Mouse (Mus musculus) adrenal gland, postnatal 14 days (tissue): ENCODE measurements around the gene Nkpd1. TPM values are rescaled to one million over a fixed set of nuclear protein-coding genes. Genes with fewer than 3 reads are reported as not detected.
"Not testable (repeated sequence)": the region's sequence is repeated elsewhere in the genome, so short reads cannot be mapped to it uniquely, and the experiment has no call there.

Experiments used
- DNase-seq: peaks from one replicate; pipeline ENCODE4 v3.0.0; 2021; ENCODE audit warnings: mixed read lengths
- total RNA-seq: library from RNA; stranded (reverse); gene quantifications from 2 replicates; pipeline ENCODE4 v1.2.3, GENCODE M21; 2021

The Nkpd1 gene
- total RNA-seq, 1 experiment from 2014 or later, result 0.15 TPM

DNA sequence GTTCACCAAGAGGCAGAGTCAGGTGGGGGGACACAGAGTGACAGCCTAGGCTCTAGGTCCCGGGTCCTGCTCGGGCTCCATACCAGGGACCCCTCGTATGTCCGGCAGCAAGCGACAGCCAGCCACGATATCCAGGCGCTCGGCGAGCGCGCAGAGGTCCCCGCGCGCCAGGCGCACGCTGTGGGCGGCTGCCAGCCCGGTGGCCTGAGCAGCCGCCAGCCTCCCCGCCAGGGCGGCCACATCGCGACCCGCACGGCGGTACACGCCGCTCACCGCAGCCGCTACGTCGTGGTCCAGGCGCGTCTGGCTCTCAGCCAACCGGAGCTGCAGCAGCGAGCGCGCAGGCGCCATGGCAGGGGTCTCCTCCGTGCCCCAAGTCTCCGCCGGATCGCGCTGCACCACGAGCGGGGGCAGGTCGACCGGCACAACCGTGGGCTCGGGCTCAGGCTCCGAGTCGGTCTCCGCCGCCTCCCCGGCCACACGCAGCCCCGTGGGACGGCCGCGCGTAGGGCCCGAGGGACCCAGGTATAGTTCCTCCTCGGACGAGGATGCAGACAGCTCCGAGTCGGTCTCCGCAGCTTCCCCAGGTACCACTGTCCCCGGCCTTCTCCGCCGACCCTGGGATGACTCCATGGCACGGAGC, 10.5 kb upstream of the Nkpd1 start:
- peak; percentile 76 for DNase-seq

DNA sequence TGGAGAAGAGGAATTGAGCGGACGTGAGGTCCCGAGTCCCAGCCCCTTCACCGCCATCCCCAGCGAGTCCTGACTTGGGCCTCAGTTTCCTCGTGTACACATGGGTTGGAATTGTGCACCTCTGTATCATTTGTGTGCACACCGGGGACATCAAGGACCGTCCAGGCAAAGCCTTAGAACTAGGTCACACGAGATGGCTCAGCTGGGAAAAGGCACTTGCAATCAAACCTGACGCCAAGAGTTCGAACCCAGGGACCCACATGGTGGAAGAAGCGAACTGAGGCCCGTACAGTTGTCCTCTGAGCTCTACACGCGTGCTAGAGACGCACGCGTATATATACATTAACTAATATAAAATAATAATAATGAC, 10.0 kb upstream of the Nkpd1 start:
- DNase-seq, result no peak

DNA sequence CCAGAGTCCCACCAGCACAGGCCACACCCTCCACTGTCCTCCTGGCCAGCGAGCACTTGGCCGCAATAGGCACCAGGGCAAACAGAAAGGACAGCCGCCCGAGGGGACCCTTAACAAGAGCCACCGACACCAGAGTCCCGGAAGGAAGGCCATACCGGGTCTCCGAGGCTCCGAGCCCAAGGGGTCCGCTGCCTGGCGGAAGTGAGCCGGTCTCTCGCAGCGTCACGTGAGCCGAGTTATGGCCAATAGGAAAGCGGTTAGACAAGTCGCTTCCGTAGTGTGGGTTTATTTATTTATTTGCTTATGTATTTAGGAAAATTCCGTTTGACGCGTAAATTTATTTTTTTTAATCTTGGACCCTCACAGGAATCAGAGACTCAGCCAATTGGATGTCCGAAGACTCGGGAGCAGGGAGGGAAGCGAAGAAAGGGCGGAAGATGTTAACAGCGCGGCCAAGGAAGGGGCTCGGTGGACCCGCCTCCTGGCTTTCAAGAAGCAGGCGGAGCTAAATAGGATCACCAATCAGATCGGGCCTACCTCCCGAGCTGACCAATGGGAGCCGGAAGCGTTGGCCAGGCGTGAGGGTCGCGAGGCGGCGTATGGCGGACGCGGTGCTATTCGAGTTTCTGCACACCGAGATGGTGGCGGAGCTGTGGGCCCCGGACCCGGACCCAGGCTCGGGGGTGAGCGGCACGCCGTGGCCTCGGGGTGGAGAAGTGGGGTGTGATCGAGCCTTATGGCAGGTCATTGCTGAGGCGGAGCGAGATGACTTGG, 9.3 kb upstream of the Nkpd1 start, which contains the start of the genes Bloc1s3 and Trappc6a:
Gene Bloc1s3 (minus strand): TSS at position 218 of the 774 bp plus-strand sequence.
Gene Trappc6a (plus strand): TSS at position 246 of the 774 bp plus-strand sequence.
- DNase-seq, result peak; percentile 95

DNA sequence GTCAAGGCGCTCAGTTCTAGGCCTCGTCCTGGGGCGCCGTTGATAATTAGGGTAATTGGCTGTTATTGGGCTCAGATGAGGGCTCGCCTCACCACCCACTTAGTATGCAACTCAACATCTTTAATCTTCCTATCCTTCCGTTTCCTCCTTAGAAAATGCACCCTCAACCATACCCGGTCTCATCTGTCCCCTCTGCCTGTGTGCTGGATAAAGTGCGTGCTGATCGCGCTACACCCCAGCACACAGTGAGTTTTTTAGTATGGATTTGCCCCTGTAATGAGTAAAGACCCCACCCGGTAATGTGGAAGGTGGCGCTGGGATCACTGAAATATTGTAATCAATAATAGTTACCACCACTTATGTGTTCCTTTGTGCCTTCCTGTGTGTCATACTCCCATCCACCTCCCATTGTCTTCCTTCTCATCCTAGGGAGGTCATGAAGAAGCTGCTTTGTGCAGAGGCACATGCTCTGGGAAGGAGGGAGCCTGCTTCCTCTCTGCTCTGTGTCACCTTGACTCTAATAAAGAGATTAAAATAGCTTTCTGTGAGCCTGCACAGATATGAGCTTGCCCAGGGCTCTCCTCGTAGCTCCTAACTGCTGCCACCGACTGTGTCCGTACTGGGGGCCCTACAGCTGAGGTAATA, 8.6 kb upstream of the Nkpd1 start:
- DNase-seq, result no peak

DNA sequence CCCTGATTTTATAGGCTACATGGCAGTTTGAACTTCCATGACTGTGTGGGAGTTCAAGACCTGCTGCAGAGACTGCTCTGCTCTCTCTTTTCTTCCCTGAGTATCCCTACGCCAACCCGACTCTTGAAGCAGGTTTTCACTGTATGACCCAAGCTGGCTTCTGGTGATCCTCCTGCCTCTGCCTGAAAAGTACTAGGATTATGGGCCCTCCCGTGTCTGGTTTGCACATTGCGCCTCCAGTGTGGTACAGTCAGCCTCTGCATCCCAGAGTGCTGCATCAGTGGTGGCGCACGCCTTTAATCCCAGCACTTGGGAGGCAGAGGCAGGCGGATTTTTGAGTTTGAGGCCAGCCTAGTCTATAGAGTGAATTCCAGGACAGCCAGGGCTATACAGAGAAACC, 7.9 kb upstream of the Nkpd1 start:
- no peak for DNase-seq

DNA sequence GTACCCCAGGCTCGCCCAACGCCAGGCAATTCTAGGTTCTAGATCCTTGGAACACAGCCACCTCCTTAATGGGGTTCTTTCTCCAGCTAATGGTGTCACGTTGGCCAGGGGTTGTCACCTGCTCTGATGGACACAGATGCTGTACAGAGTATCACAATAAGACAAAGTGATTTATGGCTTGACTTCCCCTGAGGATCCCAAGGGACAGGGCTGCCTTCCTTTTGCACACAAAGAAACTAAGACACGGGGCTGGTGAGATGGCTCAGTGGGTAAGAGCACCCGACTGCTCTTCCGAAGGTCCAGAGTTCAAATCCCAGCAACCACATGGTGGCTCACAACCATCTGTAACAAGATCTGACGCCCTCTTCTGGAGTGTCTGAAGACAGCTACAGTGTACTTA, 5.7 kb upstream of the Nkpd1 start:
- not testable (repeated sequence) for DNase-seq

DNA sequence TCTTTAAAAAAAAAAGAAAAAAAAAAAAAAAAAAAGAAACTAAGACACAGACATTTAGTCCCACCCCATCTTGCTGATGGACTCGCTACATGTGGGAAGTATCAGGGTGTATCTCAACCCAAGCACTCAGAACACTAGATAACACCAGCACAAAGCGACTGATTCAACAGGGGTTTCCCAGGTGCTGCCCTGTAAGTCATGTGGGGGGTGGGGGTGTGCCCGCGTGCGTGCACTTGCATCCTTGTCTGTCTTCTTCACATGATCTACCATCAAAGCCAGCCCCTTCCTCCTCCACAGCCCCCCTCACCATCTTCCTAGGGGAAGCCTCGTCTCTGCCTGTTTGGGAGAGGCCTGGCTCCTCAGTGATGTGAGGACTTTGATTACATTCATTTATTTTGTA, 5.3 kb upstream of the Nkpd1 start:
- DNase-seq, result no peak

DNA sequence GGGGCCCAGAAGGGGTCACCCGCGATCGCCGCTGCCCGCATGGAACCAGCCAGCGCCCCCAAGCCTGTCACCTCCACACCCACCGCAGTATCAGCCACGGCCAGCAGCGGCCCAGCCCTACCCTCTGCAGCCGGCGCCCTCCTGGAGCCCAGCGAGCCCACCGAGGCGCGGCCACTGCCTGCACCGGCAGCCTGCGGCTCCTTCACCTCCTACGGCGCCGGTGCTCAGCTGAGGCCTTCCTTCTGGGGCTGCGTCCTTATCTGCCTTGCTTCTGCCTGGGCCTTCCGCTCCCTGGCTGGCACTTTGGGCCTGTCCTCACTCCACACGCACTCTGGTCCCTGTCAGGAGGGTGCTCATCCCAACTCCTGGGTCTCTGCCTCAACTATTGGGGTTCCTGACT, 2.4 kb downstream of the Nkpd1 start:
- DNase-seq, result no peak

DNA sequence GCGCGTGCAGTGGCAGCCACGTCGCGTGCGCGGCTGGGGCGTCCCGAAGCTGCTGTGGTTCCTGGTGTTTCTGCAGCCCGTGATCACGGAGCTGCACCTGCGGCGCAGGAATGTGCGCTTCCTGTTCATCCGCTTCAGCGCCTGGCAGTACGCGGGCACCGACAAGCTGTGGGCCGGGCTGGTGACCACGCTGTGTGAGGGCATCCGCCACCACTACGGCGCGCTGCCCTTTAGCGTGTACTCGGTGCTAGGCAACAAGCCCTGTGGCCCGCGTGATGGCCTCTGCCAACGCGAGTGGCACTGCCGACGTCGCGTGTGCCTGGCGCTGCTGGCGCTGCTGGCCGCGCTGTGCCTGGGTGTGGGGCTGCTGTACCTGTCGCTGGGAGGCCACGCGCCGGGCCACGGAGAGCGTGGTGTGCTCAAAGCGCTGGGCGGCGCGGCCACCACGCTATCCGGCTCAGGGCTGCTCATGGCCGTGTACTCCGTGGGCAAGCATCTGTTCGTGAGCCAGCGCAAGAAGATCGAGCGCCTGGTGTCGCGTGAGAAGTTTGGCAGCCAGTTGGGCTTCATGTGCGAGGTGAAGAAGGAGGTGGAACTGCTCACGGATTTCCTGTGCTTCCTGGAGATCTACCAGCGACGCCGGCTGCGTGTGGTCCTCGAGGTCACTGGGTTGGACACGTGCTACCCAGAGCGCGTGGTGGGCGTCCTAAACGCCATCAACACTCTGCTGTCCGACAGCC, 5.5 kb downstream of the Nkpd1 start:
- DNase-seq, result peak; percentile 50

DNA sequence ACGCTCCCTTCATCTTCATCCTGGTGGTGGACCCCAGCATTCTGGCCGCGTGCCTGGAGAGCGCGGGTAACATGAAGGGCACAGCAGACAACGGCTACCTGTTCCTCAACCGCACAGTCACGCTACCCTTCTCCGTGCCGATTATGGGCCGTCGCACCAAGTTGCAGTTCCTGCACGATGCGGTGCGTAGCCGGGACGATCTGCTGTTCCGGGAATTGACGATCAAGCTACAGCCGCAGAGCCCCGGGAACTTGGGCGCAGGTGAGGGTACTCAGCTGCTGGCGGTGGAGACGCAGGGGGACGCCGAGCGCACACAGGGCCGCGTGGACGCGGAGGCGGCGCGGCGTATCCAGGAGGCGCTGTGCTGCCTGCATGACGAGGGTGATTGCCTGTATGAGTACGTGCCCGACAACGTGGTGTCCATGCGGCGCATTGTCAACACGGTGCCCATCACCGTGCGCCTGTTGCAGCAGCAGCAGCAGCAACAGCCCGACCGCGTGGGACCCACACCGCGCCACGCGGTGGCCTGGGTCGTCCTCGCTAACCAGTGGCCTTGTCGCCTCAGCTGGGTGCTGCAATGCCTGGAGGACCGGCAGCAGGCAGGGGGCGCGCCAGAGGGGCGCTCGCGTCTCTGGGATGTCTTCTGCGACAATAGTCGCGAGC, 6.2 kb downstream of the Nkpd1 start:
- peak; percentile 72 for DNase-seq

DNA sequence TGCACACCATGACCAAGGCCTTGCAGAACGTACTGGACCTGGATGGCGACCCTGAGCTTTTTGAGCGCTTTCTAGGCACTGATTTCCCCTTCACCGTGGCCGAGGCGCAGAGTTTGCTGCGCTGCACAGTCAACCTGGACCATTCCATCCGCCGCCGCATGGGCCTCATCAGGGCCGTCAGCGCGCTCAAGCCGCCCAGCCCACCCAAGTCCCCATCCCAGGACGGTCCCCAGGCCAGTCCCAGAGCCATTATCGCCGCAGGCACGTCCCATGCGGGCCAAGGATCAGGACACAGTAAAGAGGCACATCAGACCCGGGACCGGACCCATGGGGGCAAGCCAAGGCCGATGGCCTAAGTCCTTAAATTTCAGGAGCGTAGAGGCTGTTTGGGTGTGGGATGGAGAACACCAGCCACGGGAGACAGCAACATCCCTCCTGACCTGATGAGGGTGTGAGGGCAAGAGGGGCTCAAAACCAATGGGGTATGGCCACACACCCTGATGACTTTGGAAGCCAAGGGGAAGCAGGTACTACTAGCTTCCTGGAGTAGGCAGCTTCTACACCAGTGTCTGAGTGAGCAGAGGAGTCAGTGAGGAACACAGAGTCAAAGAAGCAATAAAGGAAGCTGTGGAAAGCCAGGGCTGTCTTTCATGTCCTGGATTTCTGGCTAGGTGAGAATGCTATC, 6.9 kb downstream of the Nkpd1 start:
- DNase-seq, result no peak

DNA sequence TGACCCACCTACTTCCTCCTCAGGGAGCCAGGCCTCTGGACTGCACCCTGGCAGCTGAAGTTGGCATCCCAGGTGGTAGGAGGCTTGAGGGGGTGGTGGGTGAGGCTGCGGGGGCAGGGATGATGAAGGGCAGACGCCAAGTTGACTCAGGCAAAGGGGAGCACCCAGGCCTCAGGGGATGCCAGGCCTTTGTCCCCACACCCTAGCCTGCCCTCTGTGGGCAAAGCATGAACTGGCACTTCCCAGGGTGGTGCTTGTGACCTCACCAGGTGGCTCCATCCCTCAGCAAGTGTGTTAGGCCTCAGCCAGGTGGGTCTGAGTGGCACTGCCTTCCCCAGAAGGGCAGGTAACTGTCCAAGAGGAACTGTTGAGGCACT, 7.5 kb downstream of the Nkpd1 start:
- no peak for DNase-seq

DNA sequence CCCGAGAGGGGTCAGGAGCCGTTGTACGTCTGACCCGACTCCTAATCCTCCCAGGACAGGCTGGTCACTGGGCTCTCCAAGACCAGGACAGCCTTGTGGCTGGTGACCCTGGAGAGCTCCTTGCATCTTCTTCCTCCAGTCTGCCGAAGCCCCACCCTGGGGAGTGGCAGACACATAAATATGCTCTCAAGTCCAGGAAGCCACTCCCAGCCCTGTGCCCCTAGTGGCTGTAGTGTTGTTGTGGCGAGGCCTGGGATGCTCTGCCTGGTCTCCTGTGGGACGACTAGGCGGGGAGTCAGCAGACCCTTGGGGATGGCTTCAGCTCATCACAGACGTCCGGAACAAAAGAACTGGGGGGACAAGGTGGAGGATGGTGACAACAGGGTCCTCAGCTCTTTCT, 13.4 kb downstream of the Nkpd1 start:
- no peak for DNase-seq

DNA sequence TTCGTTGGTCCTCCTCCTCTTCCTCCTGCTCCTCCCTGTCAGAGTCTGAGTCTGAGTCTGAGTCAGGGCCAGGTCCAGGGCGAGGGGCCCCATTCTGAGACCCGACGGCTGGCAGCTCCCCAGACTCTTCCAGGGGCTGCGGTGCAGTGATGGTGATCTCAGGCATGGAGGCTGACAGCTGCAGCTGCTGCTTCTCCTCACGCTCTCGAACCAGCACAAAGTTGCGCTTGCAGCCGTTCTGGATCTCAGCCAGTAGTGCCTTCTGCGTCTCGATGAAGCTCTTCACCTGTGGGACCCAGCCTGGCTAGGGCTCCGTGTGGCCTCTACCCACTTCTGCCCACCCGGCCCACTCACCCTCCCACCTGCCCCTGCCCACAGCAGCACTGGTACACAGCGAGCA, 14.6 kb downstream of the Nkpd1 start:
- no peak for DNase-seq

DNA sequence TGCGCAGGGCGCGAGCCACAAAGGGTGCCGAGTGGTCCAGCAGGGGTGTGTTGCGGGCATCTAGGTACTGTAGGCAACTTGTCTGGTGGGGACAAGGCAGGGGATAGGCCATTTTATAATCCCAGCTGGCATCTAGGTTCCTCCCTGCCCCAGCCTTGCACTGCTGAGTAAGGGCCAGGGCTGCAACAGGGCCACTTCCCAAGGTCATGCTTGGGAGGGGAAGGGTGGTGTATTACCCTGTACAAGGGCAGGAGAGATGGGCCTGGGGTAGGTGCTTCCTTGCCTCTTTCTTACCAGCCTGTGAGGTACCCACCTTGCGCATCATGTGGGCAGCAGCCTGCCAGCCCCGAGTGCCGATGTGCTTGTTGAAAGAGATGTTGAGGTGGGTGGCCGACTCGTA, 17.0 kb downstream of the Nkpd1 start:
- no peak for DNase-seq

DNA sequence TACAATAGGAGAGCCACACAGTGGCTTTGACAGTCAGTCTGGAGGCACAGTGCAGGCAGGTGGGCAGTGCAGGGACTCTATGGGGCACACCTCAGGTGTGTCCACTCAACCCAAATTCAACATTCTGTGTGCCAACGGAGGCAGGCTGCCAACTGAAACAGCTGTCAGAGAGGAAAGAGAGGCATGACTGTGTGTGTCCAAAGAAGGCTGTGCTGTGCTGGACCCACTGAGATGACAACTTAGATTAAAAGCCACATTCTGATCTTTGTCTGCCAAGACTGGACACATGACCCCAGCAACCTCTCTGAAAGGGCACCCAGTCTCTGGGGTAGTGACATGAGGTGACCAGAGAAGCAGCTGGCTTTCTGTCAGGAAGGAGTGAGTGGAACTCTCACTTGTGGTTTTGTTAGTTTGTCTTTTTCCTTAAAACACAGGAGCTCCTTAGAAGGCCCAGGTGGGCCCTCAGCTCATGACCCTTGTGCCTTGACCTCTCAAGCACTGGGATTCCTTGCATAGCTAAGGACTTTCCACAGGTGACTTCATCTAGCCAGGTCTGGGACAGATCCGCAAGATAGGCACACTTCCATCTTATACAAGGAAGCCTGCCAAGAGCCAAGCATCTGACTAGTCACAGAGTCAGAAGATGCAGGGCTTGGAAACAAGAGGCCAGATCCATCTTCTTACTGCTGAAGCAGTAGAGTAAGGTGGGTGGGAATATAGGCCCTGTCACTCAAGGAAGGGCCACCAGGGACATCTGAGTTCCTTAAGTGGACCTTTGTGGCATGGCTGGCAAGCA, 23.3 kb downstream of the Nkpd1 start:
- DNase-seq, result no peak

DNA sequence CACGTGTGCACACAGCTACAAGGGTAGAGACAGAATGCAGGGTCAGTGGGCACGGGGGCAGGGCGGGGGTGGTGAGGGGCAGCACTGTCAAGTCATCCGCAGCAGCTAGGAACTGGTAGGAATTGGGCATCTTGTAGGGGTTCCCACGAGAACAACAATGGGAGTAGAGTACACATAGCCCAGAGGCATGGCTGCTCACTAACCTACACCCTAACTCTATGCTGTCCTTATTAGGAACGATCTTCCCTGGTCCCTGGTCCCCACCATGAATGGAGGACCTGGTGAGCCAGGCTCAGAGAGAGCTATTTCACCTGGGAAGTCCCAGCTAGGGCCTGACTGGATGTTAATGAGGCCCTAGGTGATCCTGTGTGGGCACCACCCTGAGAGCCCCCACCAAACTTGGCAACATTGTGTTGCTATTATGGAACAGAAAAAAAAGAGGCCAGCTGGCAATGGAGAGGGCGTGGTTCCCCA, 24.1 kb downstream of the Nkpd1 start:
- DNase-seq, result no peak

DNA sequence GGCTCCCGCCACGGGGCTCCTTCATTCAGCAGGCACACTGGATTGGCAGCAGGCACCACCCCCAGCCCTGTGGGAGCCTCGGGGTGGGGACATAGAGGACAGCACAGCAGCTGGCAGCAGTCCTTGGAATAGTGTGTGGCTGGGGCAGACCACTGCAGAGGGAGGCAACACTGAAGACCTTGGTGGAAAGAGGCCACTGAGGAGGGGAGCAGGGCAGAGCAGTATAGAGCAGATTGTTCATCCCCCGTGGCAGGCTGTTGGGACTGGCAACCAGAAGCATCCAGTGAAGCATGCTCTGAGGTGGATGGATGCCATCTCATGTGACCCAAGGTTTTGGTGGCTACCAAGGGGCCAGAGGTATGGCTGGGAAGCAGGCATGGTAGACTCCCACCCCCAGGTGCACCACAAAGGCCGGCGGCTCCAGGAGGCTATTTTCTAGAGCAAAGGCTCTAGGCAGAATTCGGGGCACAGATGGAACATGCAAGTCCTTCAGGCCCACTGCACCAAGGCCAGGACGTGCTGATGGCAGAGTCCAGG, 24.6 kb downstream of the Nkpd1 start:
- DNase-seq, result peak; percentile 71

DNA sequence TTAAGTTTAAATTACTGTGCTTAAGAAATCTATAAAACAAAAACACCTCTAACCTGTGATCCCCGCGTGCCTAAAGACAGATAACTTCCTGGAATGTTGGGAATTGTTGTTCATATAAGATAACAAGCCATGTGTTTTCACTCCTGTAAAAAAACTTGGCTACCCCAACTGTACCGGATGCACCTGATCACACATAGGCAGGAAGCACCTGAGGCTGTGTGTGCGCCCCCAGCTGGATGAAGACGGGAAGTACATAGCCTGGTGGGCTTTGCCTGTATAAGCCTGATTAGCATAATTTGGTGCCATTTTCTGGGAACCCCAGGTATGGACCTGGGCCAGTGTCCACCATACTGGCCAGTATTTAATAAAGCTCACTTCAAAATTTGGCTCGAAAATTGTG, 25.9 kb downstream of the Nkpd1 start:
- no peak for DNase-seq

DNA sequence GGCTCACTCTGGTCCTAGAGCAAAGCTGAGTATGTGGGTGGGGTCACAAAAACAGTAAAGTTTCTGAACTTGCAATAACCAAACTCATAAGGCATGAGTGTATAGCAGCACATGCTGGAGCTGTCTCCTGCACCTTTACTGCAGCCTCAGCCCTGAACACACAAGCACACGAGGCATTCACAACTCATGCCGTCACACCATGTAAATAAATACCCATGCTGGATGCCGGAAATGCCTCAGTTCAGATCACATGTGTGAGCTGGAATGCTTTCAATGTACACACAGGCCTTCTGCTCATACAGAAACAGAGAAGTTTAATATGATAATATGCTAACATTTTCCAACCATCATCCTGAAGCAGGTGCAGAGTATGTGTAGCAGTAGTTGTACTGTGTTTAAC, 28.4 kb downstream of the Nkpd1 start:
- DNase-seq, result no peak
